Mouse (Mus musculus): ENCODE measurements around the gene 6820408C15Rik. TPM values are rescaled to one million over a fixed set of nuclear protein-coding genes. Genes with fewer than 3 reads are reported as not detected.

Gene 6820408C15Rik
- total RNA-seq, 2 experiments from 2014 or later = not detected

GRCm38 (mm10) chr2:152452101-152452781 lies 36.9 kb downstream of the 6820408C15Rik start:
- ATAC-seq (replicated peaks; ENCODE audit: low FRiP score, poor library complexity, severe bottlenecking) = no peak

GRCm38 (mm10) chr2:152459241-152459640 lies 43.9 kb downstream of the 6820408C15Rik start:
- no peak for ATAC-seq (replicated peaks; ENCODE audit: low FRiP score, poor library complexity, severe bottlenecking)

GRCm38 (mm10) chr2:152464570-152465150 lies 49.3 kb downstream of the 6820408C15Rik start, which contains the start of gene Defb23:
Defb23 (minus strand) TSS chr2:152464620.
- ATAC-seq (replicated peaks; ENCODE audit: low FRiP score, poor library complexity, severe bottlenecking) = no peak

GRCm38 (mm10) chr2:152470973-152471372 lies 55.6 kb downstream of the 6820408C15Rik start:
- ATAC-seq (replicated peaks; ENCODE audit: low FRiP score, poor library complexity, severe bottlenecking) = no peak

- ATAC-seq (replicated peaks; ENCODE audit: low FRiP score, poor library complexity, severe bottlenecking) = no peak
Observed at GRCm38 (mm10) chr2:152472434-152472833, 57.0 kb downstream of the 6820408C15Rik start.

- no peak for ATAC-seq (replicated peaks; ENCODE audit: low FRiP score, poor library complexity, severe bottlenecking)
Observed at GRCm38 (mm10) chr2:152476763-152477162, 61.4 kb downstream of the 6820408C15Rik start, which contains the start of gene Defb20. Defb20 (plus strand) TSS chr2:152477063.

GRCm38 (mm10) chr2:152480881-152481280 lies 65.5 kb downstream of the 6820408C15Rik start:
- ATAC-seq (replicated peaks; ENCODE audit: low FRiP score, poor library complexity, severe bottlenecking) = no peak

- no peak for ATAC-seq (replicated peaks; ENCODE audit: low FRiP score, poor library complexity, severe bottlenecking)
Observed at GRCm38 (mm10) chr2:152481726-152482125, 66.3 kb downstream of the 6820408C15Rik start.

GRCm38 (mm10) chr2:152487024-152487423 lies 71.6 kb downstream of the 6820408C15Rik start:
- ATAC-seq (replicated peaks; ENCODE audit: low FRiP score, poor library complexity, severe bottlenecking) = no peak

- ATAC-seq (replicated peaks; ENCODE audit: low FRiP score, poor library complexity, severe bottlenecking) = 0 out of 2 replicates have a peak, but pooled peaks have one; percentile 30
Observed at GRCm38 (mm10) chr2:152490038-152490437, 74.7 kb downstream of the 6820408C15Rik start, which contains the start of gene Defb22. Defb22 (minus strand) TSS chr2:152490138.

- ATAC-seq (replicated peaks; ENCODE audit: low FRiP score, poor library complexity, severe bottlenecking) = no peak
Observed at GRCm38 (mm10) chr2:152493151-152493550, 77.8 kb downstream of the 6820408C15Rik start.

Other genes starting within 250 kb of the 6820408C15Rik start
- 51.2 and 70.4 TPM in 2 replicates for gene Csnk2a1, start 188.7 kb upstream of the 6820408C15Rik start, total RNA-seq (2015; ENCODE audit: low replicate concordance)
- 78.8 and 93.5 TPM in 2 replicates for gene Csnk2a1, start 188.7 kb upstream of the 6820408C15Rik start, total RNA-seq (2017; ENCODE audit: low replicate concordance)
- 9.0 and 15.5 TPM in 2 replicates for gene Tbc1d20, start 121.8 kb upstream of the 6820408C15Rik start, total RNA-seq (2015; ENCODE audit: low replicate concordance)
- gene Tbc1d20, start 121.8 kb upstream of the 6820408C15Rik start, total RNA-seq (2017; ENCODE audit: low replicate concordance) = 7.4 and 14.3 TPM in 2 replicates
- gene Rbck1, start 82.9 kb upstream of the 6820408C15Rik start, total RNA-seq (2015; ENCODE audit: low replicate concordance) = 53.0 and 64.6 TPM in 2 replicates
- gene Rbck1, start 82.9 kb upstream of the 6820408C15Rik start, total RNA-seq (2017; ENCODE audit: low replicate concordance) = 20.3 and 35.2 TPM in 2 replicates
- not detected in 2 replicates for gene Trib3, start 71.6 kb upstream of the 6820408C15Rik start, total RNA-seq (2015; ENCODE audit: low replicate concordance)
- 3.1 TPM in 1 of 2 replicates, not detected in the other for gene Trib3, start 71.6 kb upstream of the 6820408C15Rik start, total RNA-seq (2017; ENCODE audit: low replicate concordance)
- not detected in 2 replicates for gene Nrsn2, start 38.9 kb upstream of the 6820408C15Rik start, total RNA-seq (2015; ENCODE audit: low replicate concordance)
- gene Nrsn2, start 38.9 kb upstream of the 6820408C15Rik start, total RNA-seq (2017; ENCODE audit: low replicate concordance) = not detected in 2 replicates
- gene Sox12, start 17.5 kb upstream of the 6820408C15Rik start, total RNA-seq (2015; ENCODE audit: low replicate concordance) = 4.0 and 4.2 TPM in 2 replicates
- 0.39 and 0.83 TPM in 2 replicates for gene Sox12, start 17.5 kb upstream of the 6820408C15Rik start, total RNA-seq (2017; ENCODE audit: low replicate concordance)
- 6.8 and 9.6 TPM in 2 replicates for gene Zcchc3, start 560 bp upstream of the 6820408C15Rik start, total RNA-seq (2015; ENCODE audit: low replicate concordance)
- gene Zcchc3, start 560 bp upstream of the 6820408C15Rik start, total RNA-seq (2017; ENCODE audit: low replicate concordance) = 4.9 and 5.4 TPM in 2 replicates
- gene Defb23, start 49.0 kb downstream of the 6820408C15Rik start, total RNA-seq (2015; ENCODE audit: low replicate concordance) = not detected in 2 replicates
- gene Defb23, start 49.0 kb downstream of the 6820408C15Rik start, total RNA-seq (2017; ENCODE audit: low replicate concordance) = not detected in 2 replicates
- not detected in 2 replicates for gene Defb20, start 61.5 kb downstream of the 6820408C15Rik start, total RNA-seq (2015; ENCODE audit: low replicate concordance)
- gene Defb20, start 61.5 kb downstream of the 6820408C15Rik start, total RNA-seq (2017; ENCODE audit: low replicate concordance) = not detected in 2 replicates
- not detected in 2 replicates for gene Defb22, start 74.6 kb downstream of the 6820408C15Rik start, total RNA-seq (2015; ENCODE audit: low replicate concordance)
- not detected in 2 replicates for gene Defb22, start 74.6 kb downstream of the 6820408C15Rik start, total RNA-seq (2017; ENCODE audit: low replicate concordance)
- not detected in 2 replicates for gene Defb26, start 96.1 kb downstream of the 6820408C15Rik start, total RNA-seq (2015; ENCODE audit: low replicate concordance)
- gene Defb26, start 96.1 kb downstream of the 6820408C15Rik start, total RNA-seq (2017; ENCODE audit: low replicate concordance) = not detected in 2 replicates
- gene Defb28, start 102.7 kb downstream of the 6820408C15Rik start, total RNA-seq (2015; ENCODE audit: low replicate concordance) = not detected in 2 replicates
- not detected in 2 replicates for gene Defb28, start 102.7 kb downstream of the 6820408C15Rik start, total RNA-seq (2017; ENCODE audit: low replicate concordance)
- not detected in 2 replicates for gene Defb29, start 124.5 kb downstream of the 6820408C15Rik start, total RNA-seq (2015; ENCODE audit: low replicate concordance)
- not detected in 2 replicates for gene Defb29, start 124.5 kb downstream of the 6820408C15Rik start, total RNA-seq (2017; ENCODE audit: low replicate concordance)
- not detected in 2 replicates for gene Gm17416, start 153.8 kb downstream of the 6820408C15Rik start, total RNA-seq (2015; ENCODE audit: low replicate concordance)
- gene Gm17416, start 153.8 kb downstream of the 6820408C15Rik start, total RNA-seq (2017; ENCODE audit: low replicate concordance) = not detected in 2 replicates
- gene Defb21, start 157.2 kb downstream of the 6820408C15Rik start, total RNA-seq (2015; ENCODE audit: low replicate concordance) = not detected in 2 replicates
- gene Defb21, start 157.2 kb downstream of the 6820408C15Rik start, total RNA-seq (2017; ENCODE audit: low replicate concordance) = not detected in 2 replicates
- not detected in 2 replicates for gene Defb19, start 164.7 kb downstream of the 6820408C15Rik start, total RNA-seq (2015; ENCODE audit: low replicate concordance)
- gene Defb19, start 164.7 kb downstream of the 6820408C15Rik start, total RNA-seq (2017; ENCODE audit: low replicate concordance) = not detected in 2 replicates
- not detected in 2 replicates for gene Defb45, start 183.8 kb downstream of the 6820408C15Rik start, total RNA-seq (2015; ENCODE audit: low replicate concordance)
- not detected in 2 replicates for gene Defb45, start 183.8 kb downstream of the 6820408C15Rik start, total RNA-seq (2017; ENCODE audit: low replicate concordance)
- gene Defb36, start 188.7 kb downstream of the 6820408C15Rik start, total RNA-seq (2015; ENCODE audit: low replicate concordance) = not detected in 2 replicates
- gene Defb36, start 188.7 kb downstream of the 6820408C15Rik start, total RNA-seq (2017; ENCODE audit: low replicate concordance) = not detected in 2 replicates
- not detected in 2 replicates for gene Defb25, start 207.5 kb downstream of the 6820408C15Rik start, total RNA-seq (2015; ENCODE audit: low replicate concordance)
- not detected in 2 replicates for gene Defb25, start 207.5 kb downstream of the 6820408C15Rik start, total RNA-seq (2017; ENCODE audit: low replicate concordance)
- 2.9 TPM in 1 of 2 replicates, not detected in the other for gene Rem1, start 211.4 kb downstream of the 6820408C15Rik start, total RNA-seq (2015; ENCODE audit: low replicate concordance)
- not detected in 2 replicates for gene Rem1, start 211.4 kb downstream of the 6820408C15Rik start, total RNA-seq (2017; ENCODE audit: low replicate concordance)

All from erythroid progenitor cell, adult 5-6 weeks (primary cell).